Mouse (Mus musculus): ENCODE data around the gene Rbm8a. TPM values are rescaled to one million over a fixed set of nuclear protein-coding genes. Genes with fewer than 3 reads are reported as not detected.

Gene Rbm8a
- polyA plus RNA-seq, 1 experiment from 2014 or later, result 181 TPM

GRCm38 (mm10) chr3:96673514-96673913, 43.8 kb downstream of the Rbm8a start:
- Histone ChIP-seq H3K27ac (ENCODE audit: low read depth, low read length) (no peak overlapping the region), H3K9me3 (ENCODE audit: control insufficient read depth, low read length) (no peaks in the 10 kb centered on the region), H3K4me2 (no peak overlapping the region), H3K4me1 (ENCODE audit: control insufficient read depth, insufficient read depth, low read length) (peaks cover 2% of the 10 kb centered on the region; the same call in 1 of the 2 replicates), H3K9ac (ENCODE audit: low read length) (no peak overlapping the region), H3K27me3 (ENCODE audit: control insufficient read depth, insufficient read depth, low read length) (no peaks in the 10 kb centered on the region; the same call in 1 of the 2 replicates), H3K36me3 (ENCODE audit: control insufficient read depth, insufficient read depth, low read length) (no peaks in the 10 kb centered on the region), H3K4me3 (ENCODE audit: low read depth, low read length) (no peak overlapping the region)
- ATAC-seq (ENCODE audit: low FRiP score) (no peak), DNase-seq (ENCODE audit: low spot score, missing footprints) (no peak)
- 74% methylated on average over 4 of the region's 4 CpGs for WGBS

- peak; percentile 67 for DNase-seq (ENCODE audit: low spot score, missing footprints)
- Histone ChIP-seq H3K4me3 (ENCODE audit: low read depth, low read length) (no peak overlapping the region), H3K36me3 (ENCODE audit: control insufficient read depth, insufficient read depth, low read length) (no peaks in the 10 kb centered on the region), H3K9me3 (ENCODE audit: control insufficient read depth, low read length) (no peaks in the 10 kb centered on the region), H3K27me3 (ENCODE audit: control insufficient read depth, insufficient read depth, low read length) (no peaks in the 10 kb centered on the region; the same call in 1 of the 2 replicates), H3K4me1 (ENCODE audit: control insufficient read depth, insufficient read depth, low read length) (peaks cover 2% of the 10 kb centered on the region; the same call in 1 of the 2 replicates), H3K4me2 (no peak overlapping the region), H3K27ac (ENCODE audit: low read depth, low read length) (no peak overlapping the region), H3K9ac (ENCODE audit: low read length) (no peak overlapping the region)
- no peak for ATAC-seq (ENCODE audit: low FRiP score)
- WGBS, result 67% methylated on average over 8 of the region's 8 CpGs
These were observed 44.7 kb downstream of the Rbm8a start for GRCm38 (mm10) chr3:96674442-96674841.

DNA sequence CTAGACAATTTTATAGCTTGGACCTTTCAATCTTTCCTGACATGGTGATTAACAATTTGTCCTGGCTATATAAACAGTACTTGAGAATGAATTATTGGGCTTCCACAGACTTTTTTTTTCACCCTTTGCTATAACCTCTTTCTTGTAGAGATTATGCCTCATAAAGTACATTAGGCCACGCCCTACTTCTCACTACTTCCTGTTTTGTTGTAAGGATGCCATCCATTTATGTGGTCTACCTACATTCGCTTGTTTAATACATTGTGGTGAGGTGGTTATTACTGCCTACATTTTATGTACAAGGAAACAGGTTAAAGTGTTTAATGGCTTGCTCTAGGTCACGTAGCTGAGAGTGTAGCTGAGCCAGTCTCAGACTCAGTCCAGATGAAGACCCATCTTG, 45.4 kb downstream of the Rbm8a start:
- ATAC-seq (ENCODE audit: low FRiP score) (no peak), DNase-seq (ENCODE audit: low spot score, missing footprints) (no peak)
- H3K36me3 ChIP-seq (ENCODE audit: control insufficient read depth, insufficient read depth, low read length), result no peaks in the 10 kb centered on the region
- H3K4me2 ChIP-seq, result no peak overlapping the region
- no peak overlapping the region for H3K9ac ChIP-seq (ENCODE audit: low read length)
- no peak overlapping the region for H3K27ac ChIP-seq (ENCODE audit: low read depth, low read length)
- H3K27me3 ChIP-seq (ENCODE audit: control insufficient read depth, insufficient read depth, low read length), result peaks cover 4% of the 10 kb centered on the region; the same call in 1 of the 2 replicates
- no peaks in the 10 kb centered on the region for H3K9me3 ChIP-seq (ENCODE audit: control insufficient read depth, low read length)
- no peak overlapping the region for H3K4me3 ChIP-seq (ENCODE audit: low read depth, low read length)
- WGBS, result 82% methylated on average over 3 of the region's 3 CpGs
- peaks cover 2% of the 10 kb centered on the region; the same call in 1 of the 2 replicates for H3K4me1 ChIP-seq (ENCODE audit: control insufficient read depth, insufficient read depth, low read length)

DNA sequence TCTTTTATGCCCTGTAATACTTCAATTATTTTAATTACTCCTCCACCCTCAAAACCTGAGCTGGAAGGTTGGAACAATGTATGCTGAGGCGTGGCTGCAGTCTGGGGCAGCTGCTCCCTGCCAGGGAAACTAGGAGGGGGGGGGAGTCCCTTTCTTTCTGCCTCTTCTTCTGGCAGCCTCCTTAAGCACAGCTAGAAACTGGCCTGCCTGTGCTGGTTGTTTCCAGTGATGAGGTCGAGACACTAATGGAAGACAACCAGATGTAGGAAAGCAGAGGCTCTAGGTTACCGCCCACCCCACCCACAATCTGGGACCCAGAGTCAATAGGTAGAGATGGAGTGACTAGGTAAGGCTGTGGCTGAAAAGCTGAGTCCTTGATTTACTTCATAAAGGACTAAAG, 46.0 kb downstream of the Rbm8a start:
- no peaks in the 10 kb centered on the region for H3K4me1 ChIP-seq (ENCODE audit: control insufficient read depth, insufficient read depth, low read length)
- no peak overlapping the region for H3K4me2 ChIP-seq
- no peak overlapping the region for H3K4me3 ChIP-seq (ENCODE audit: low read depth, low read length)
- H3K27ac ChIP-seq (ENCODE audit: low read depth, low read length), result no peak overlapping the region
- H3K27me3 ChIP-seq (ENCODE audit: control insufficient read depth, insufficient read depth, low read length), result peaks cover 4% of the 10 kb centered on the region; the same call in 1 of the 2 replicates
- no peaks in the 10 kb centered on the region for H3K9me3 ChIP-seq (ENCODE audit: control insufficient read depth, low read length)
- WGBS, result 27% methylated on average over 3 of the region's 3 CpGs
- ATAC-seq (ENCODE audit: low FRiP score) (no peak), DNase-seq (ENCODE audit: low spot score, missing footprints) (no peak)
- H3K9ac ChIP-seq (ENCODE audit: low read length), result no peak overlapping the region
- H3K36me3 ChIP-seq (ENCODE audit: control insufficient read depth, insufficient read depth, low read length), result no peaks in the 10 kb centered on the region

GRCm38 (mm10) chr3:96678456-96678855, 48.7 kb downstream of the Rbm8a start:
- H3K27me3 ChIP-seq (ENCODE audit: control insufficient read depth, insufficient read depth, low read length), result 0 out of 2 replicates have a peak, but pooled peaks cover 4% of the 10 kb centered on the region
- H3K4me3 ChIP-seq (ENCODE audit: low read depth, low read length), result no peak overlapping the region
- no peak overlapping the region for H3K27ac ChIP-seq (ENCODE audit: low read depth, low read length)
- no peaks in the 10 kb centered on the region for H3K36me3 ChIP-seq (ENCODE audit: control insufficient read depth, insufficient read depth, low read length)
- no peak for DNase-seq (ENCODE audit: low spot score, missing footprints)
- no peaks in the 10 kb centered on the region for H3K4me1 ChIP-seq (ENCODE audit: control insufficient read depth, insufficient read depth, low read length)
- ATAC-seq (ENCODE audit: low FRiP score), result no peak
- 62% methylated on average over 7 of the region's 7 CpGs for WGBS
- no peaks in the 10 kb centered on the region for H3K9me3 ChIP-seq (ENCODE audit: control insufficient read depth, low read length)
- no peak overlapping the region for H3K9ac ChIP-seq (ENCODE audit: low read length)
- H3K4me2 ChIP-seq, result no peak overlapping the region

DNA sequence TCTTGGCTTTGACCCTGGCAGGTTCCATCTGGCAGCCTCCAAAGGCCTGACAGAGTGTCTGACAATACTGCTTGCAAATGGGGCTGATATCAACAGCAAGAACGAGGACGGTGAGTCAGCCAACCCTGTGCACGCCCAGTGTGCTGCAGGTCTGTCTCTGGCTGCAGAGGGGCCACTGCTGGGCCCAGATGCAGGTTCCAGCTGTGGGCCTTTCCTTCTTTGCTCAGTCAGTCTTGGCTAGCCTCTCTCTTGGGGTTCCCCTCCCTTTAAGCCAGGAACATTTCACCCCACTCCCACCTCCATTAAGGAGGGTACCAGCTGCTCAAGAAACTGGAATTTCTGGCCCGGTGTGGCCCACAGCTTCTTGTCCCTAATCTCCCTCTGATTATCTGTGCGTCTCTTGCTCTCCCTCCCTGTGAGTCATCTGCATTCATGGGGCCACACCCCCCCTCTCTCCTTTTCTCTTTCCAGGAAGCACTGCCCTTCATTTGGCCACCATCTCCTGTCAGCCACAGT, 49.5 kb downstream of the Rbm8a start:
- WGBS, result 24% methylated on average over 5 of the region's 5 CpGs
- no peak for ATAC-seq (ENCODE audit: low FRiP score)
- H3K4me2 ChIP-seq, result no peak overlapping the region
- no peak overlapping the region for H3K4me3 ChIP-seq (ENCODE audit: low read depth, low read length)
- H3K9ac ChIP-seq (ENCODE audit: low read length), result no peak overlapping the region
- DNase-seq (ENCODE audit: low spot score, missing footprints), result no peak
- H3K27me3 ChIP-seq (ENCODE audit: control insufficient read depth, insufficient read depth, low read length), result peaks cover 4% of the 10 kb centered on the region; the same call in 1 of the 2 replicates
- H3K9me3 ChIP-seq (ENCODE audit: control insufficient read depth, low read length), result no peaks in the 10 kb centered on the region
- H3K4me1 ChIP-seq (ENCODE audit: control insufficient read depth, insufficient read depth, low read length), result no peaks in the 10 kb centered on the region
- H3K27ac ChIP-seq (ENCODE audit: low read depth, low read length), result no peak overlapping the region
- H3K36me3 ChIP-seq (ENCODE audit: control insufficient read depth, insufficient read depth, low read length), result no peaks in the 10 kb centered on the region

DNA sequence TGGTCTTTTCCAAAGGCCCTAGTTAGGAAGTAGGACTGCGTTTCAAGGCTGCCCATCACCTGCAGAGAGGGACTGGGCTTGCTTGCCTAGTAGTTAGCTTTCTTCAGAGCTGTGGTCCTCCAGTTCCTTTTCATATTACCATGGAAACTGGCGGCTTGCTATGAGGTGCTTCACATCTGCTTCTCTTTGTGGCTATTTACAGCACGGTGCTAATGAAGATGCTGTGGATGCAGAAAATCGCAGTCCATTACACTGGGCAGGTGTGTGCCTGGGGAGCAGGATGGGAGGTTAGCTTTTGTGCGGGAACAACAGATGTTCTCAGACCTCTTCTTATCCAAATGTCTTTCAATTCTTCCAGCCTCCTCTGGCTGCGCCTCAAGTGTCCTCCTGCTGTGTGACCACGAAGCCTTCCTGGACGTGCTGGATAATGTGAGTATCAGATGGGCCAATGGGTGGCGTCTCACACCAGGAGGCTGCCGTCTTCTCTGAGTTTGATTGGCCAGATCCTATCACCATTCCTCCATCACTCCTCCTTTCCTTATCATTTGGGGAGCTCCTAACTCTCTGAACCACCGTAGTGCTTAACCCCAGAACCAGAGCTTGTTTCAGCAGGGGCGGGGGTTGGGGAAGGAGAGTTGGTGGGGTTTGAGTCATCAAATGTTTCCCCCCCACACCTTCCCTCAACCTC, 50.7 kb downstream of the Rbm8a start:
- no peak for DNase-seq (ENCODE audit: low spot score, missing footprints)

More for the DNA sequence above, 50.7 kb downstream of the Rbm8a start:
- Histone ChIP-seq H3K27ac (ENCODE audit: low read depth, low read length) (no peak overlapping the region), H3K9ac (ENCODE audit: low read length) (no peak overlapping the region), H3K36me3 (ENCODE audit: control insufficient read depth, insufficient read depth, low read length) (no peaks in the 10 kb centered on the region), H3K4me3 (ENCODE audit: low read depth, low read length) (no peak overlapping the region), H3K4me1 (ENCODE audit: control insufficient read depth, insufficient read depth, low read length) (no peaks in the 10 kb centered on the region), H3K27me3 (ENCODE audit: control insufficient read depth, insufficient read depth, low read length) (peaks cover 4% of the 10 kb centered on the region; the same call in 1 of the 2 replicates), H3K4me2 (no peak overlapping the region), H3K9me3 (ENCODE audit: control insufficient read depth, low read length) (no peaks in the 10 kb centered on the region)
- 16% methylated on average over 12 of the region's 12 CpGs for WGBS
- ATAC-seq (ENCODE audit: low FRiP score), result no peak

Other genes with a start within 250 kb of the Rbm8a start
- gene BC107364, start 177.6 kb upstream of the Rbm8a start, polyA plus RNA-seq (2014; fragmentation: Nextera tagmentation; extraction: Ambion mirVana), result not detected in 2 replicates
- gene Hfe2, start 104.8 kb upstream of the Rbm8a start, polyA plus RNA-seq (2014; fragmentation: Nextera tagmentation; extraction: Ambion mirVana), result 1.3 and 1.7 TPM in 2 replicates
- gene Txnip, start 72.0 kb upstream of the Rbm8a start, polyA plus RNA-seq (2014; fragmentation: Nextera tagmentation; extraction: Ambion mirVana), result 54.0 and 55.9 TPM in 2 replicates
- 0.36 and 0.43 TPM in 2 replicates for gene Gm16253, start 52.9 kb upstream of the Rbm8a start, polyA plus RNA-seq (2014; fragmentation: Nextera tagmentation; extraction: Ambion mirVana)
- 12.1 and 14.7 TPM in 2 replicates for gene Polr3gl, start 35.8 kb upstream of the Rbm8a start, polyA plus RNA-seq (2014; fragmentation: Nextera tagmentation; extraction: Ambion mirVana)
- 1.5 and 2.0 TPM in 2 replicates for gene Ankrd34a, start 33.3 kb upstream of the Rbm8a start, polyA plus RNA-seq (2014; fragmentation: Nextera tagmentation; extraction: Ambion mirVana)
- gene Lix1l, start 28.8 kb upstream of the Rbm8a start, polyA plus RNA-seq (2014; fragmentation: Nextera tagmentation; extraction: Ambion mirVana), result 6.4 TPM in 2 replicates
- gene Pex11b, start 5.4 kb downstream of the Rbm8a start, polyA plus RNA-seq (2014; fragmentation: Nextera tagmentation; extraction: Ambion mirVana), result 43.9 and 46.7 TPM in 2 replicates
- gene Gm42957, start 5.5 kb downstream of the Rbm8a start, polyA plus RNA-seq (2014; fragmentation: Nextera tagmentation; extraction: Ambion mirVana), result 0.04 TPM in 2 replicates
- 0.33 and 0.52 TPM in 2 replicates for gene Itga10, start 15.7 kb downstream of the Rbm8a start, polyA plus RNA-seq (2014; fragmentation: Nextera tagmentation; extraction: Ambion mirVana)
- 0.10 and 0.19 TPM in 2 replicates for gene Ankrd35, start 40.2 kb downstream of the Rbm8a start, polyA plus RNA-seq (2014; fragmentation: Nextera tagmentation; extraction: Ambion mirVana)
- gene Pias3, start 66.5 kb downstream of the Rbm8a start, polyA plus RNA-seq (2014; fragmentation: Nextera tagmentation; extraction: Ambion mirVana), result 26.8 and 29.2 TPM in 2 replicates
- 14.4 and 16.3 TPM in 2 replicates for gene Nudt17, start 78.6 kb downstream of the Rbm8a start, polyA plus RNA-seq (2014; fragmentation: Nextera tagmentation; extraction: Ambion mirVana)
- gene Polr3c, start 97.7 kb downstream of the Rbm8a start, polyA plus RNA-seq (2014; fragmentation: Nextera tagmentation; extraction: Ambion mirVana), result 35.7 and 41.6 TPM in 2 replicates
- gene Rnf115, start 97.7 kb downstream of the Rbm8a start, polyA plus RNA-seq (2014; fragmentation: Nextera tagmentation; extraction: Ambion mirVana), result 90.3 and 98.8 TPM in 2 replicates
- 0.38 and 0.50 TPM in 2 replicates for gene Pdzk1, start 199.4 kb downstream of the Rbm8a start, polyA plus RNA-seq (2014; fragmentation: Nextera tagmentation; extraction: Ambion mirVana)
- 0.12 TPM in 1 of 2 replicates, not detected in the other for gene Cd160, start 199.4 kb downstream of the Rbm8a start, polyA plus RNA-seq (2014; fragmentation: Nextera tagmentation; extraction: Ambion mirVana)